Mouse (Mus musculus) layer of hippocampus, adult 18-20 months (tissue): Measurements from ENCODE around the gene Hormad1. TPM values are rescaled to one million over a fixed set of nuclear protein-coding genes. Genes with fewer than 3 reads are reported as not detected.
"Not testable (repeated sequence)": the region's sequence is repeated elsewhere in the genome, so short reads cannot be mapped to it uniquely, and the experiment has no call there.

Experiments used
- DNase-seq, 2 experiments: peaks; one replicate each; pipeline ENCODE4 v3.0.0; 2022; ENCODE audit warnings: low spot score in 2 of 2
- total RNA-seq, 2 experiments: library from RNA; stranded (reverse); gene quantifications; 2 replicates each; pipeline ENCODE4 v1.2.3; 2021

Hormad1 gene
- total RNA-seq, 2 experiments from 2014 or later = not detected

GRCm38 (mm10) chr3:95560738-95561137 lies 1.3 kb downstream of the Hormad1 start:
- DNase-seq = no peak

DNA sequence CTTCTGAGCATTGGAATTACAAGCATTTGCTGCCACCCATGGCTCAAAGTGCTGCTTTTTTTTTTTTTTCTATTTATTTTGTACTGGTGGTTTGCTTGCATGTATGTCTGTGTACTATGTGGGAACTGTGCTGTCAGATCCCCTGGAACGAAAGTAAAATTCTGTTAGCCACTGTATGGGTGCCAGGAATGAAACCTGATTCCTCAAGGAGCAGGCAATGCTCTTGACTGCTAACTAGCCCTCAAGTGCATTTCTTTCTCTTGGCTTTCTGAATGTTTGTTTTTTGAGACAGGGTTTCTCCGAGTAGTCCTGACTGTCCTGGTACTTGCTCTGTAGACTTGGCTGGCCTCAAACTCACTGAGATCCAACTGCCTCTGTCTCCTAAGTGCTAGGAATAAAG lies 2.3 kb downstream of the Hormad1 start:
- DNase-seq = no peak

DNA sequence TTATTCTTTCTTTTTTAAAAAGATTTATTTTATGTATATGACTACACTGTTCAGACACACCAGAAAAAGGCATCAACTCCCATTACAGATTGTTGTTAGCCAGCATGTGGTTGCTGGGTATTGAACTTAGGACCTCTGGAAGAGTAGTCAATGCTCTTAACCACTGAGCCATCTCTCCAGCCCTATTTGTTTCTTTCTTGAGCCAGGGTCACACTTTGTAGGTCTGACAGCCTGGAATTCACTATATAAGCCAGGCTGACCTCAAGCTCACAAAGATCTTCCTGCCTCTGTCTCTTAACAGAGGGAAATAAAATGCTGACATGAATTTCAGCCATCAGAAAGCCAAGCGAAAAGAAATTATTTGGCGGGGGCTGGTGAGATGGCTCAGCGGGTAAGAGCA lies 10.1 kb downstream of the Hormad1 start:
- no peak for DNase-seq

DNA sequence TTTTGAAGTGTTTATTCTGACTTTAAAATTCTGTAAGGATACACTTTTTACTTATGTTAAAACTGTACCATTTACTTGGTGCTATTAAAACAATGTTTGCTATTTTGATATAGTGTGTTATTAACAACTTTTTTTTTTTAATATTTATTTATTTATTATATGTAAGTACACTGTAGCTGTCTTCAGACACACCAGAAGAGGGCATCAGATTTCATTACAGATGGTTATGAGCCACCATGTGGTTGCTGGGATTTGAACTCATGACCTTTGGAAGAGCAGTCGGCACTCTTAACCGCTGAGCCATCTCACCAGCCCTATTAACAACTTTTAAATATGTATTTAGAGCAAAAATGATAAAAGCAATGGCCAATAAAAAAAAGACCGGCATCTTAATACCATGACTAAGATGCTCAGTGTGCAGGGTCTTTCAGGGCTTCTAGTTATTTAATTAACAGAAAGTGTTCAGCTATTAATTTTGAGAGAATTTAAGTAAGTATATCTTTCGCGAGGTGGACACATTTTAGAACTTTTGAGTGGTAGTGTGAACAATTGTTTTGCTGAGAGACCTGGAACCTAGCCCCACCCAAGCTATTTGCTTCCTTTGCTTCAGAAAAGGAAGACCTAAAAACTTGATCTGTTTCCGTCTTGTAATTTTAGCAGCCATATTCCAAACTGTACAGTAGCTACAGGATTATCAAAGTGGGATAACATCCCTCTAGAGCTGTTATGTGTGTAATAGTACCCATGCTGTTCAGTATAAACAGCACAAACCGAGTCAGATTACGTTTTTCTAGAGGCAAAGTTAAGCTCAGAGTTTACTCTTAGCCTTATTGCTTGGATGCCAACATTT lies 28.5 kb downstream of the Hormad1 start:
- DNase-seq = no peak

DNA sequence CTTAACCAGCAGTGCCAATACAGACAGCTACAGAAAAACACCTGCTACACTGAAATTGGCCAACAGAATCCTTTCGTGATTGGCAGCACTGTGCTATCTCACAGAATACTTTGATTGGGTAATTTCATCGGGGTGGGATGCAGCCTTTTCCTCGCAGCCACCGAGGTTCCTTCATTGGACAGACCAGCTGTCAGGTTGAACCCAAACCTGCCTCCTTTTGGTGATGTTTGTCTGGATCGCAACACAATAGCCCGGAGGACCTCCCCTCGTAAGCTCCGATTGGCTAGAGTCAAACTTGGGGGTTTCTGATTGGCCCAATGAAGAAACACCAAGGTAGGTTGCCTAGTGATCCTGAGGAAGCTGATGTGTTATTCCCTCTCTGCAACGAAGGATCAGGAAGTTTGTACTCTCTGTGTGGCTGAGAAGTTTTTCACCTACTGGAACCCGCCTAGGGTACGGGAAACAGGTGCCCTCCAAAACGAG lies 29.2 kb downstream of the Hormad1 start, which contains the start of gene Golph3l:
Golph3l (plus strand) TSS at position 331 of the 483 bp plus-strand sequence.
- peak; percentile 96 to 99 for DNase-seq

DNA sequence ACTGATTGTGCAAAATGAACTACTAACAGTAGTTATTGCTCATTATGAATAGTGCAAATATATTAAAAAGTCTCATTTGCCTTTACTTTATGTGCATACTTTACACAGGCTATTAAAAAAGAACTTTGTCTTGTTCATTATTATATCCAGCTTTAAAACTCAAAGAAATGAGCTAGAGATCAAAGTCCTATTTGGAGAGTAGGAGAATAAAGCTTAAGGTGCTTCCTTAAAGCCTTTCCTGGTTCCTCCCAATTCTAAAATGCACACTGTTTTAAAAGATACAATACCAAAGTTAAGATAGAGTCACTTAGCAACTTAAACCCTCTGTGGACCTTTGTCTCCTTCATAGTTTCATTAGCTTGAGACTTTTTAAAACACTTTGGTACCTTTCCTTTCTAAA lies 39.3 kb downstream of the Hormad1 start:
- no peak for DNase-seq

DNA sequence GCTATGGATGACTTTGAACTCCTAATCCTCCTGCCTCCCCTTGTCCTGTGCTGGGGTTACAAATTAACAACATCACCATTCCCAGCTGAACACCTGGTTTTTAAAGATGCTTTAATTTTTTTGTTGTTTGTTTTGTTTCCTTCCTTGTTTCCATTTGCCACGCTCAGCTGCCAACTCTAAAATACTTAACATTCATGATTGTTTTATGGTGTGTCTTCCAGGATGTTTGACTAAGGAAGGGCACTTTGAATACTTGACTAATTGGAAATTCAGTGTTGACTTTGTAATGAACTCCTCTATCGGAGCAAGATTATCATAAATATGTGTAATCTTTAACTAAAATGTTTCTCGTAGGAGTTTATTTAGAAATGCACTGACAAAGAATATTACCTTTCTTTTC lies 41.8 kb downstream of the Hormad1 start:
- DNase-seq = no peak

DNA sequence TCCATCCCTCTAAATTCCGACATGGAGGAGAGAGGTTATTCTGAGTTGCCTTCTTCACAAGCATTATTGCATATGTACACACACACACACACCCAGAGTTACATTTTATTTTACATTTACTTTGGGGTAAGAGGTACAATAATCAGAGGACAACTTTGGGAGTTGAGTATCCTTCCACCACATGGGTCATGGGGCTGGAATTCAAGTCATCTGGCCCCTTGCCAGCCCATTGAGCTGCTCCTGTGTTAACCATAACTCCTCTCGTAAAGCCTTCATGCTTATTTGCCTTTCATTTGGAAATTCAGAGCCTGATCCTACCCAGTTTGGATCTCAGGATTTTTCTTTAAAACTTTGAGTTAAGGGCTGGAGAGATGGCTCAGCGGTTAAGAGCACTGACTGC lies 46.6 kb downstream of the Hormad1 start:
- no peak for DNase-seq

DNA sequence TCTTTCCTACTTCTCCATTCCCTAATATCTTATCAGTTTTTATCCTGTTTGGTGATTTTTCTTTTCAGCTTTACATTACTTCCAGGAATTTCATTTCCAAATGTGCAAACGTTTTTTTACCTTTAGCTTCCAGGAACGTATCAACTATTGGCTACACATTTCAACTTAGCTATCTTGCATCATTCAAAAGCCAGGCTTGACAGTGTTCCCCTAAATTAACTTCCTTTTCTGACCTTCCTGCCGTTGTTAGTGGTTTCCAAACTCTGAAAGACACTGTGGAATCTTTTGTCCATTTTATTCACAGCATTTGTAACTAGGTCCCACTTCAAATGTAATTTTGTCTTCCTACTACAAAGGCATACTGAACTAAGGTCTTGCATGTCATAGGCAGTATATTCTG lies 49.7 kb downstream of the Hormad1 start:
- no peak for DNase-seq

GRCm38 (mm10) chr3:95613996-95614395 lies 54.5 kb downstream of the Hormad1 start:
- DNase-seq = no peak

DNA sequence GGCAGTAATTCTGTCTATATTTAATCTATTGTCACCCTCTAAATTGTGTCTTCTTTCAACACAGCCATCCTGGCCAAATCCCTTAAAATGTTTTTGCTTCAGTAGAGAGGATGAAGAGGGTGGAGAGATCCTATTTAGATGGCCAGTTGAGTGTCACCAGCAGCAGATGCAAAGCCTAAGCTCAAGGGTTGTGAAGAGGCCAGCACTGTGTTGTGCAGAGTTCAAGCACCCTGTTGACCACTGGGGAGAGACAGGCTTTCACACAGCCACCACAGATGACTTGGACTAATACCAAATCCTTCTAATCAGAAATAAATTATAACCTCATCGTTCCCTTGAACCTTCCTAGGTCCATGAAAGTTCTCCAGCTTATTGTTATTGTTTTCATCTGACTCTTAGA lies 59.0 kb downstream of the Hormad1 start:
- no peak for DNase-seq

DNA sequence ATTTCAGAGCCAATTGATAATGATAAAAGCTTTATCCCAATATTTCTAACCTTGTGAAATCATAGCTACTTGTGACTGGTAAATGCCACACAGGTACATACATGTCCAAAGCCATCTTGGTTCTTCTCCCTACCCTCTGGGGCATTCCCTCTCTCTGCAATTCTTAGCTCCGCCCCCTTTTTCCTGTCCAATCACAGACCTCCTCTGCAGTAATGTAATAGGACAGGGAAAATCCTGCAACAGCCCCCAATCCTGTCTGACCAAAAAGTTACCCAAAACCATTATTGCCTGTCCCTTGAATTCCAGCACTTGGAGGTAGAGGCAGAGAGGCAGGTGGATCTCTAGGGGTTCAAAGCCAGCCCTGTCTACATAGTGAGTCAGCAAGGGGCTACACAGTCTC lies 61.8 kb downstream of the Hormad1 start:
- no peak for DNase-seq

GRCm38 (mm10) chr3:95622421-95622820 lies 62.9 kb downstream of the Hormad1 start:
- DNase-seq = not testable (repeated sequence)

GRCm38 (mm10) chr3:95623551-95623950 lies 64.1 kb downstream of the Hormad1 start:
- DNase-seq = no peak

GRCm38 (mm10) chr3:95623991-95624515 lies 64.6 kb downstream of the Hormad1 start:
- not testable (repeated sequence) for DNase-seq

- peak; percentile 99 to 100 for DNase-seq
Measured at GRCm38 (mm10) chr3:95624628-95625503, 65.4 kb downstream of the Hormad1 start, which contains the start of gene Ensa. Gene Ensa, plus strand, starts transcription at chr3:95624993.

DNA sequence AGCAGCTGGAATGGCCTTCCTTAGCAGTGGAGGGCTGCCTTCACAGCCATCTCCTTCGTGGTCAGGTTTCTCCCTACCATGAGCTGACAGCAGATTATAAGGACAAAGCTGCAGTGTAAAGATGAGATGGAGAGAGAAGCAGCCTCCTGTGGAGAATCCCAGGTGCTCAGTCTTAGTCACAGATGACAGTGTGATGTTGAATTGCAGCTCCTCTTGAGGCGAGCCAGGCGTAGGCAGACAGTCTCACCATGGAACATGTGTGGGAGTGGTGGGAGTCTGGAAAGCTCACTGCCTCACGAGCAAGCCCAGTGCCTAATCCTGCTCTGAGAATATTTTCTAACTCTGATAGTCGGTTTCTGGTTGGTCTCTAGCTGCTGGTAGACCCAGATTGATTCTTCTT lies 68.3 kb downstream of the Hormad1 start:
- peak; percentile 86 for DNase-seq

DNA sequence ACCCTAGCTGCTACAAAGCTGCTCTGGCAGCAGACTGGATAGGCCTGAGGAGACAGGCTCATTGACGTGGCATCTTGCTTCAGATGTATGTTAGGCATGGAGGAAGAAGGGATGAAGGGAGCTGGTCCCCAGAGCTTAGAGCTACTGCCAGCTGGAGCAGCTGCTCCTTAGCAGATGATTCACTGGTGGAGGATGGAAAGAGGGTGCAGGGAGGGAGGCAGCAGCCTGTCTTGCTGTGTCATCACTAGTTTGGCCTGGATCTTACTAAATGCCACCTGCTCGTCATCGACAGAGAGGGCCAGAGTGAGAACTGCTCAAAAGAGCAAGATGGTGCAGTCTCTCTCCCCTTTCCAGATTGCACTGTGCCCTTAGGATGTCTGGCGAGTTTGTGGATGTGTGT lies 70.3 kb downstream of the Hormad1 start:
- DNase-seq = peak; percentile 84 to 85

- DNase-seq = no peak
Measured at GRCm38 (mm10) chr3:95630856-95631255, 71.4 kb downstream of the Hormad1 start.

GRCm38 (mm10) chr3:95631304-95631703 lies 71.8 kb downstream of the Hormad1 start:
- no peak for DNase-seq
